Mouse (Mus musculus) myocyte (in vitro differentiated cells): ENCODE data around the gene Catsperd.

ENCODE experiments used
- CEBPB ChIP-seq: IDR thresholded peaks from 2 replicates; pipeline ENCODE4 v1.6.1; 2011; ENCODE audit warnings: mild to moderate bottlenecking, moderate library complexity; ENCODE audit not compliant: poor library complexity, insufficient read depth, severe bottlenecking
- E2F4 ChIP-seq: IDR thresholded peaks from one replicate; pipeline ENCODE4 v1.6.1; 2011; ENCODE audit warnings: mild to moderate bottlenecking, control low read depth, moderate library complexity; ENCODE audit not compliant: insufficient read depth
- MAX ChIP-seq: IDR thresholded peaks from one replicate; pipeline ENCODE4 v1.6.1; 2011; ENCODE audit warnings: low read depth, mild to moderate bottlenecking, control low read depth
- MYOD1 ChIP-seq, 3 experiments: IDR thresholded peaks; one replicate each; pipeline ENCODE4 v1.6.1; 2011; ENCODE audit warnings: control low read depth in 2 of 3, low read depth in 2 of 3, mild to moderate bottlenecking in 2 of 3, moderate library complexity in 1 of 3; ENCODE audit not compliant: insufficient read length in 2 of 3, control insufficient read depth in 1 of 3
- MYOG ChIP-seq, 3 experiments: IDR thresholded peaks; one replicate each; pipeline ENCODE4 v1.6.1; 2011; ENCODE audit warnings: control low read depth in 2 of 3, low read depth in 2 of 3, mild to moderate bottlenecking in 2 of 3; ENCODE audit not compliant: insufficient read length in 2 of 3, control insufficient read depth in 1 of 3, insufficient read depth in 1 of 3
- POLR2A ChIP-seq: IDR thresholded peaks from one replicate; pipeline ENCODE4 v1.6.1; 2011; ENCODE audit warnings: low read depth, mild to moderate bottlenecking, control low read depth, moderate library complexity; ENCODE audit not compliant: insufficient read length
- POLR2AphosphoS2 ChIP-seq: IDR thresholded peaks from one replicate; pipeline ENCODE4 v1.6.1; 2011; ENCODE audit warnings: low read depth, control low read depth; ENCODE audit not compliant: insufficient read length
- REST ChIP-seq: IDR thresholded peaks from one replicate; pipeline ENCODE4 v1.6.1; 2011; ENCODE audit warnings: mild to moderate bottlenecking, control low read depth, moderate library complexity; ENCODE audit not compliant: insufficient read depth, insufficient read length
- SRF ChIP-seq: IDR thresholded peaks from one replicate; pipeline ENCODE4 v1.6.1; 2011; ENCODE audit warnings: low read depth; ENCODE audit not compliant: control insufficient read depth, insufficient read length
- TCF12 ChIP-seq: IDR thresholded peaks from one replicate; pipeline ENCODE4 v1.6.1; 2011; ENCODE audit warnings: mild to moderate bottlenecking, control low read depth; ENCODE audit not compliant: poor library complexity, insufficient read depth, severe bottlenecking
- TCF3 ChIP-seq: IDR thresholded peaks from one replicate; pipeline ENCODE4 v1.6.1; 2011; ENCODE audit warnings: low read depth, control low read depth; ENCODE audit not compliant: insufficient read length
- USF1 ChIP-seq: IDR thresholded peaks from one replicate; pipeline ENCODE4 v1.6.1; 2011; ENCODE audit warnings: low read depth, mild to moderate bottlenecking, control low read depth, moderate library complexity

DNA sequence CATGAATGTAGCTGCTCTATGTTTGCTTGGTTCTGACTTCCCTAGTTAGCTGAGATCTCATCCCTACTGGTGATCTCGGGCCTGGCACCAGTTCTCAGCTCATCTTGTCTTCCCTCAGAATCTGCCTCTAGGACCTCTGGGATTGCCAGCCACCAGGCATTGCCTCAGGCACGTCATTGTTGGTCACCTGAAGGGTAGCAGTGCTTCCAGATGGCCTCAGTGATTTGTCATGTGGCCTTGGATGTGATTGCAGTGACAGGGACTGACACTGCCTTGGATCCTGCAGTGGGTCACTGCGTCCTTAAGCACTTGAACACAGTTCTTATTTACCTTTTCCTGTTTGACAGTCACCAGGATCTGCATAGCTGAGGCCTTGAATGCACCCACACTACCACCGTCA, 53.8 kb downstream of the Catsperd start:
- no peak for TF ChIP-seq POLR2A
- no peak for TF ChIP-seq E2F4
- TF ChIP-seq MYOG (IDR thresholded peaks at IDR 0.05; ENCODE audit: control insufficient read depth in 1 of 3, insufficient read depth in 1 of 3, insufficient read length in 2 of 3, low read depth in 2 of 3), result no peak
- no peak for TF ChIP-seq TCF12
- TF ChIP-seq USF1, result no peak
- TF ChIP-seq CEBPB, result no peak
- TF ChIP-seq SRF, result no peak
- TF ChIP-seq MAX, result no peak
- no peak for TF ChIP-seq MYOD1 (IDR thresholded peaks at IDR 0.05; ENCODE audit: control insufficient read depth in 1 of 3, insufficient read length in 2 of 3, low read depth in 2 of 3)
- no peak for TF ChIP-seq POLR2AphosphoS2
- no peak for TF ChIP-seq TCF3
- TF ChIP-seq REST, result no peak
